Mouse (Mus musculus) stomach, postnatal 0 days (tissue): ENCODE data around the gene Kcnab3. TPM values are rescaled to one million over a fixed set of nuclear protein-coding genes. Genes with fewer than 3 reads are reported as not detected.
A peak's percentile ranks its signal among the peaks of the same experiment; 100 is the strongest.

ENCODE experiments used
- ATAC-seq: fragments of 200-750 bp; cut with Nextera tagmentation; 2 replicates; pipeline ENCODE4 v1.8.0; 2017; ENCODE audit not compliant: low FRiP score, low TSS enrichment
- DNase-seq: peaks from one replicate; pipeline ENCODE4 v3.0.0-alpha.2; 2016; ENCODE audit warnings: low spot score
- H3K27ac ChIP-seq: fragments of 300-500 bp; sonication (generic); replicated peaks from 2 replicates; pipeline ENCODE4 v1.5.1; 2014; ENCODE audit warnings: mild to moderate bottlenecking, control low read depth
- H3K27me3 ChIP-seq: fragments of 300-500 bp; sonication (generic); 2 replicates; pipeline ENCODE4 v1.6.1; 2014; ENCODE audit warnings: low read length; ENCODE audit not compliant: control insufficient read depth, insufficient read depth
- H3K36me3 ChIP-seq: fragments of 300-500 bp; sonication (generic); 2 replicates; pipeline ENCODE4 v1.6.1; 2014; ENCODE audit warnings: low read length, mixed read lengths; ENCODE audit not compliant: control insufficient read depth, insufficient read depth
- H3K4me1 ChIP-seq: fragments of 300-500 bp; sonication (generic); replicated peaks from 2 replicates; pipeline ENCODE4 v1.6.1; 2014; ENCODE audit warnings: antibody characterized with exemption; ENCODE audit not compliant: control insufficient read depth, insufficient read depth
- H3K4me2 ChIP-seq: fragments of 300-500 bp; sonication (generic); replicated peaks from 2 replicates; pipeline ENCODE4 v1.6.1; 2014; ENCODE audit warnings: low read depth, mild to moderate bottlenecking, control low read depth, moderate library complexity
- H3K4me3 ChIP-seq: fragments of 300-500 bp; sonication (generic); 2 replicates; pipeline ENCODE4 v1.5.1; 2014; ENCODE audit warnings: low read depth, low read length, control low read depth
- H3K9ac ChIP-seq: fragments of 300-500 bp; sonication (generic); 2 replicates; pipeline ENCODE4 v1.6.1; 2014; ENCODE audit warnings: mild to moderate bottlenecking, low read length, control low read depth, mixed read lengths
- H3K9me3 ChIP-seq: fragments of 300-500 bp; sonication (generic); 2 replicates; pipeline ENCODE4 v1.6.1; 2016; ENCODE audit warnings: low read length; ENCODE audit not compliant: control insufficient read depth
- CTCF ChIP-seq: IDR thresholded peaks from 2 replicates; pipeline ENCODE4 v1.5.1; 2016; ENCODE audit warnings: antibody characterized with exemption, low read depth, mild to moderate bottlenecking, moderate library complexity
- EP300 ChIP-seq: optimal IDR thresholded peaks from 2 replicates; pipeline ENCODE3; 2016; ENCODE audit warnings: antibody characterized with exemption
- WGBS: fragments of 180-500 bp; shearing (Covaris S2); extraction: QIAGEN DNeasy Blood & Tissue Kit; methylation state at CpG from one replicate; pipeline ENCODE4 v1.1.7; 2014; 5-methylcytosine and 5-hydroxymethylcytosine counted together
- polyA plus RNA-seq: library from polyadenylated mRNA; unstranded; fragments of >200 nt; fragmentation: Nextera tagmentation; extraction: Ambion mirVana; gene quantifications from 2 replicates; pipeline ENCODE4 v1.2.1, GENCODE M21; 2015

Gene Kcnab3
- polyA plus RNA-seq, 1 experiment from 2014 or later: 0.87 TPM

- TF ChIP-seq CTCF (peak; percentile 71), EP300 (no peak)
- DNase-seq (no peak), ATAC-seq (no peak)
- H3K36me3 ChIP-seq: no peaks in the 10 kb centered on the region; the same call in 1 of the 2 replicates
- 48% methylated on average over 3 of the region's 3 CpGs for WGBS
- H3K4me1 ChIP-seq: peaks cover 2% of the 10 kb centered on the region; the same call in 1 of the 2 replicates
- no peak overlapping the region for H3K27ac ChIP-seq
- no peak overlapping the region for H3K4me2 ChIP-seq
- no peak overlapping the region for H3K9ac ChIP-seq
- H3K9me3 ChIP-seq: no peaks in the 10 kb centered on the region
- no peak overlapping the region for H3K4me3 ChIP-seq
- no peaks in the 10 kb centered on the region for H3K27me3 ChIP-seq
These were observed 46.7 kb downstream of the Kcnab3 start for GRCm38 (mm10) chr11:69372780-69373170.

- no peak overlapping the region for H3K27ac ChIP-seq
- no peak for TF ChIP-seq EP300
- no peak for TF ChIP-seq CTCF
- H3K4me3 ChIP-seq: no peak overlapping the region
- 81% methylated on average over 16 of the region's 16 CpGs for WGBS
- H3K36me3 ChIP-seq: no peaks in the 10 kb centered on the region; the same call in 1 of the 2 replicates
- no peaks in the 10 kb centered on the region for H3K27me3 ChIP-seq
- no peak overlapping the region for H3K9ac ChIP-seq
- H3K9me3 ChIP-seq: no peaks in the 10 kb centered on the region
- ATAC-seq (no peak), DNase-seq (no peak)
- H3K4me1 ChIP-seq: peaks cover 2% of the 10 kb centered on the region; the same call in 1 of the 2 replicates
- no peak overlapping the region for H3K4me2 ChIP-seq
These were observed 47.3 kb downstream of the Kcnab3 start for GRCm38 (mm10) chr11:69373223-69373965.

- H3K27ac ChIP-seq: no peak overlapping the region
- no peak for ATAC-seq
- TF ChIP-seq EP300 (no peak), CTCF (no peak)
These were observed 49.6 kb downstream of the Kcnab3 start for GRCm38 (mm10) chr11:69375646-69376045.

GRCm38 (mm10) chr11:69377766-69378165 is 51.7 kb downstream of the Kcnab3 start:
- ATAC-seq: peak; percentile 86
- WGBS: 52% methylated on average over 3 of the region's 3 CpGs

More at GRCm38 (mm10) chr11:69375646-69376045, 49.6 kb downstream of the Kcnab3 start:
- DNase-seq: no peak
- Histone ChIP-seq H3K4me1 (peaks cover 2% of the 10 kb centered on the region; the same call in 1 of the 2 replicates), H3K9me3 (no peaks in the 10 kb centered on the region), H3K9ac (no peak overlapping the region), H3K27me3 (no peaks in the 10 kb centered on the region), H3K36me3 (no peaks in the 10 kb centered on the region; the same call in 1 of the 2 replicates), H3K4me3 (no peak overlapping the region), H3K4me2 (no peak overlapping the region)
- WGBS: 83% methylated on average over 4 of the region's 4 CpGs

GRCm38 (mm10) chr11:69379600-69379999 is 53.5 kb downstream of the Kcnab3 start:
- Histone ChIP-seq H3K4me1 (no peaks in the 10 kb centered on the region), H3K27me3 (no peaks in the 10 kb centered on the region), H3K9me3 (no peaks in the 10 kb centered on the region), H3K9ac (no peak overlapping the region), H3K4me2 (no peak overlapping the region), H3K4me3 (no peak overlapping the region), H3K36me3 (no peaks in the 10 kb centered on the region; the same call in 1 of the 2 replicates), H3K27ac (no peak overlapping the region)
- TF ChIP-seq EP300 (no peak), CTCF (no peak)
- DNase-seq (no peak), ATAC-seq (no peak)
- WGBS: 82% methylated on average over 3 of the region's 3 CpGs

More at GRCm38 (mm10) chr11:69377766-69378165, 51.7 kb downstream of the Kcnab3 start:
- no peak overlapping the region for H3K27ac ChIP-seq
- H3K9ac ChIP-seq: no peak overlapping the region
- H3K36me3 ChIP-seq: no peaks in the 10 kb centered on the region; the same call in 1 of the 2 replicates
- no peaks in the 10 kb centered on the region for H3K4me1 ChIP-seq
- TF ChIP-seq EP300 (no peak), CTCF (no peak)
- peak; percentile 34 for DNase-seq
- no peaks in the 10 kb centered on the region for H3K27me3 ChIP-seq
- no peak overlapping the region for H3K4me2 ChIP-seq
- H3K9me3 ChIP-seq: no peaks in the 10 kb centered on the region
- H3K4me3 ChIP-seq: no peak overlapping the region

- Histone ChIP-seq H3K9ac (no peak overlapping the region), H3K9me3 (no peaks in the 10 kb centered on the region), H3K4me3 (no peak overlapping the region), H3K4me1 (no peaks in the 10 kb centered on the region), H3K27me3 (no peaks in the 10 kb centered on the region), H3K36me3 (no peaks in the 10 kb centered on the region; the same call in 1 of the 2 replicates), H3K4me2 (no peak overlapping the region), H3K27ac (no peak overlapping the region)
- TF ChIP-seq EP300: no peak
- no peak for TF ChIP-seq CTCF
- 78% methylated on average over 6 of the region's 6 CpGs for WGBS
- DNase-seq (no peak), ATAC-seq (no peak)
These were observed 55.3 kb downstream of the Kcnab3 start for GRCm38 (mm10) chr11:69381356-69381755.

Other genes with a start within 250 kb of the Kcnab3 start
- 43.0 and 53.7 TPM in 2 replicates for gene Vamp2, start 237.8 kb upstream of the Kcnab3 start, polyA plus RNA-seq
- gene Per1, start 231.0 kb upstream of the Kcnab3 start, polyA plus RNA-seq: 7.7 and 13.1 TPM in 2 replicates
- gene Hes7, start 205.9 kb upstream of the Kcnab3 start, polyA plus RNA-seq: 0.29 and 0.41 TPM in 2 replicates
- gene 9130213A22Rik, start 203.7 kb upstream of the Kcnab3 start, polyA plus RNA-seq: 0.24 and 0.41 TPM in 2 replicates
- 20.2 and 22.5 TPM in 2 replicates for gene Aloxe3, start 200.4 kb upstream of the Kcnab3 start, polyA plus RNA-seq
- 80.5 and 91.8 TPM in 2 replicates for gene Alox12b, start 169.3 kb upstream of the Kcnab3 start, polyA plus RNA-seq
- gene Alox8, start 128.4 kb upstream of the Kcnab3 start, polyA plus RNA-seq: 1.2 and 1.3 TPM in 2 replicates
- gene Gucy2e, start 89.2 kb upstream of the Kcnab3 start, polyA plus RNA-seq: 0.04 and 0.05 TPM in 2 replicates
- 4.9 and 5.5 TPM in 2 replicates for gene Cntrob, start 2.5 kb upstream of the Kcnab3 start, polyA plus RNA-seq
- 119 and 123 TPM in 2 replicates for gene Trappc1, start 2.3 kb upstream of the Kcnab3 start, polyA plus RNA-seq
- gene Rnf227, start 14.2 kb downstream of the Kcnab3 start, polyA plus RNA-seq: 46.2 and 49.4 TPM in 2 replicates
- gene Chd3, start 43.1 kb downstream of the Kcnab3 start, polyA plus RNA-seq: 18.4 and 18.9 TPM in 2 replicates
- gene Naa38, start 69.2 kb downstream of the Kcnab3 start, polyA plus RNA-seq: 153 and 170 TPM in 2 replicates
- 9.1 and 9.5 TPM in 2 replicates for gene Cyb5d1, start 69.4 kb downstream of the Kcnab3 start, polyA plus RNA-seq
- 14.9 and 17.8 TPM in 2 replicates for gene Tmem88, start 72.0 kb downstream of the Kcnab3 start, polyA plus RNA-seq
- gene Kdm6b, start 87.4 kb downstream of the Kcnab3 start, polyA plus RNA-seq: 12.9 and 13.1 TPM in 2 replicates
- gene Dnah2, start 222.9 kb downstream of the Kcnab3 start, polyA plus RNA-seq: 0.38 and 0.39 TPM in 2 replicates
- gene Efnb3, start 233.9 kb downstream of the Kcnab3 start, polyA plus RNA-seq: 3.9 and 4.4 TPM in 2 replicates